Mouse (Mus musculus) liver, adult 2 months (tissue): ENCODE results near the gene Mat1a.

ENCODE experiments used
- CTCF ChIP-seq: fragments of 200-500 bp; IDR thresholded peaks from 2 replicates; pipeline ENCODE4 v1.5.1; 2011; ENCODE audit warnings: low read depth, low read length, control low read depth
- POLR2A ChIP-seq: fragments of 200-500 bp; IDR thresholded peaks from 2 replicates; pipeline ENCODE4 v1.6.1; 2011; ENCODE audit warnings: low read length, control low read depth; ENCODE audit not compliant: insufficient read depth; ENCODE audit errors: extremely low read depth

- TF ChIP-seq POLR2A = no peak
- TF ChIP-seq CTCF = no peak
Observed at GRCm38 (mm10) chr14:41124683-41125082, 19.8 kb downstream of the Mat1a start.
